Mouse (Mus musculus) cerebellum, adult 2 months (tissue): ENCODE results near the gene Kcnd1.

Experiments
- CTCF ChIP-seq: fragments of 200-500 bp; IDR thresholded peaks from 2 replicates; pipeline ENCODE4 v1.5.1; 2011; ENCODE audit warnings: low read depth, mild to moderate bottlenecking, control low read depth, low read length, moderate library complexity, borderline replicate concordance; ENCODE audit not compliant: insufficient read depth
- POLR2A ChIP-seq: fragments of 200-500 bp; IDR thresholded peaks from 2 replicates; pipeline ENCODE4 v1.6.1; 2011; ENCODE audit warnings: low read length, control low read depth, borderline replicate concordance; ENCODE audit not compliant: insufficient read depth

- TF ChIP-seq POLR2A (no peak), CTCF (no peak)
These were observed 25.8 kb downstream of the Kcnd1 start for GRCm38 (mm10) chrX:7847845-7848244.
